Mouse (Mus musculus) intestine, postnatal 0 days (tissue): ENCODE measurements around the gene Git2. TPM values are rescaled to one million over a fixed set of nuclear protein-coding genes. Genes with fewer than 3 reads are reported as not detected.

Source experiments
- ATAC-seq: fragments of 200-750 bp; cut with Nextera tagmentation; 2 replicates; pipeline ENCODE4 v1.8.0; 2017; ENCODE audit warnings: mild to moderate bottlenecking, moderate TSS enrichment, moderate library complexity
- H3K27ac ChIP-seq: fragments of 300-500 bp; sonication (generic); 2 replicates; pipeline ENCODE4 v1.5.1; 2014; ENCODE audit warnings: mild to moderate bottlenecking, low read depth, low read length, moderate library complexity
- H3K27me3 ChIP-seq: fragments of 300-500 bp; sonication (generic); replicated peaks from 2 replicates; pipeline ENCODE4 v1.6.1; 2014; ENCODE audit warnings: low read length, mixed read lengths; ENCODE audit not compliant: control insufficient read depth, insufficient read depth
- H3K36me3 ChIP-seq: fragments of 300-500 bp; sonication (generic); 2 replicates; pipeline ENCODE4 v1.6.1; 2014; ENCODE audit warnings: mild to moderate bottlenecking, moderate library complexity; ENCODE audit not compliant: control insufficient read depth, insufficient read depth
- H3K4me1 ChIP-seq: fragments of 300-500 bp; sonication (generic); replicated peaks from 2 replicates; pipeline ENCODE4 v1.6.1; 2014; ENCODE audit warnings: antibody characterized with exemption, low read length, mixed read lengths; ENCODE audit not compliant: control insufficient read depth, insufficient read depth
- H3K4me2 ChIP-seq: fragments of 300-500 bp; sonication (generic); replicated peaks from 2 replicates; pipeline ENCODE4 v1.6.1; 2014; ENCODE audit warnings: low read depth, mild to moderate bottlenecking, moderate library complexity
- H3K4me3 ChIP-seq: fragments of 300-500 bp; sonication (generic); 2 replicates; pipeline ENCODE4 v1.5.1; 2014; ENCODE audit warnings: low read depth, low read length
- H3K9ac ChIP-seq: fragments of 300-500 bp; sonication (generic); 2 replicates; pipeline ENCODE4 v1.6.1; 2014; ENCODE audit warnings: mild to moderate bottlenecking, low read depth, low read length
- H3K9me3 ChIP-seq: fragments of 300-500 bp; sonication (generic); 2 replicates; pipeline ENCODE4 v1.6.1; 2016; ENCODE audit warnings: mixed run types; ENCODE audit not compliant: control insufficient read depth
- CTCF ChIP-seq: sonication (generic); IDR thresholded peaks from 2 replicates; pipeline ENCODE4 v1.5.1; 2016; ENCODE audit warnings: low read depth, mild to moderate bottlenecking, control low read depth, antibody characterized with exemption, moderate library complexity
- WGBS: fragments of 180-500 bp; shearing (Covaris S2); extraction: QIAGEN DNeasy Blood & Tissue Kit; methylation state at CpG from one replicate; pipeline ENCODE4 v1.1.7; 2014; 5-methylcytosine and 5-hydroxymethylcytosine counted together
- polyA plus RNA-seq: library from polyadenylated mRNA; unstranded; fragments of >200 nt; fragmentation: Nextera tagmentation; extraction: Ambion mirVana; gene quantifications from 2 replicates; pipeline ENCODE4 v1.2.1, GENCODE M21; 2015

Gene Git2
- polyA plus RNA-seq, 1 experiment from 2014 or later: 13.8 TPM

DNA sequence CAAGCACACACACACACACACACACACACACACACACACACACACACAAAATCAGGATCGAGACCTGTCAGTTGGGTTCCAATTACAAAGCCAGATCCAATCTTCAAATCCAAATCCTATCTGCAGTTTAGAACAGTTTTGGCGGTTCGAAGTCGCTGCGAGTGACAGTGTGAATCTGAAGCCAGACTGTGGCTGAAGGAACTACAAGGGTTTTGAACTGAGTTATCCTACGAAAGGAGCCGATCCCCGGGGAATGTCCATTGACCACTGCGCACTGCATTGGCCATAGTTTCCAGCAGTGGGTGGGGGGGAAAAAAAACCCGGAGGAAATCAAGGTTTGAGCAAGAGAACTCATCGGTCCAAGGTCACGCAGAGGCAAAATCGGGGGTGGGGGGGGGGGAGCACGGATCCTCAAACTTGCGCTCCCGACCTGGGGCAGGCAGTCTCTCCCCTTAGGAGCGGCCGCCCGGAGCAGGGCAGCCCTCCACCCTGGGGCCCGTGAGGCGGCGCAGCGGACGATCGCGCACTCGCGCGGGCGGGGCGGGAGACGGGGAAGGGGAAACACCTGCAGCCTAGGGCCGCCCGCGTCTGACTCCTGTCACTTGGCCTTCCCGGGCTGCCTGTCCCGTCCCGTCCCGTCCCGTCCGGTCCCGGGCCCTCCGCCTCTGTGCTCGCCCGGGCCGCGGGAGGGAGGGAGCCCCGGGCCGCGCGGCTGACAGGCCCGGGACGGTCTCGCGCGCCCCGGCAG, 2.7 kb downstream of the Git2 start:
- WGBS: 1% methylated on average over 38 of the region's 57 CpGs
- no peaks in the 10 kb centered on the region for H3K36me3 ChIP-seq
- no peaks in the 10 kb centered on the region for H3K4me1 ChIP-seq
- H3K4me2 ChIP-seq: peak overlapping the region; percentile 78
- no peaks in the 10 kb centered on the region for H3K27me3 ChIP-seq
- H3K27ac ChIP-seq: peak overlapping the region; percentile 85
- TF ChIP-seq CTCF: no peak
- ATAC-seq: peak; percentile 37
- H3K4me3 ChIP-seq: peak overlapping the region; percentile 100
- H3K9me3 ChIP-seq: no peaks in the 10 kb centered on the region
- peak overlapping the region; percentile 94 for H3K9ac ChIP-seq

DNA sequence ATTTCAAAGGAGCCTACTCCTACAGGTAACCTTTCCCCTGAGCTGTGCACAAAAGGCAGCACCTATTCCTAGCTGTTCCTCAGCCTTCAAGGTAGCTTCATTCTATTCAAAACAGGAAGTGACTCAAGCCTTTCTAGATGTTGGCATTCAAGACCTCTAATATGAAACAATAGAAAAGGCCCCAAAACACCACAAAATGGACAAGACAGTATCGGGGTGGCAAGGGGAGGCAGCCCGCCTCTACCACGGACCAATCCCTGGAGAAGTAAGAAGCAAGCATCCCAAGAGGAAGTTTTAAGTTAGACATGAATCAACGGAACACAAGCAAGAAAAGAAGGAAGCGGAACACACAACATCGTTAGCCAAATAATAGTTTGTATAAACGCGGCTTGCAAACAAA, 3.5 kb downstream of the Git2 start:
- peak overlapping the region; percentile 100; the same call in 1 of the 2 replicates for H3K4me3 ChIP-seq
- ATAC-seq: no peak
- no peaks in the 10 kb centered on the region for H3K9me3 ChIP-seq
- H3K9ac ChIP-seq: no peak overlapping the region
- no peak overlapping the region for H3K27ac ChIP-seq
- no peaks in the 10 kb centered on the region for H3K27me3 ChIP-seq
- peak overlapping the region; percentile 78 for H3K4me2 ChIP-seq
- WGBS: 74% methylated on average over 8 of the region's 8 CpGs
- no peak for TF ChIP-seq CTCF
- H3K36me3 ChIP-seq: no peaks in the 10 kb centered on the region
- H3K4me1 ChIP-seq: no peaks in the 10 kb centered on the region

DNA sequence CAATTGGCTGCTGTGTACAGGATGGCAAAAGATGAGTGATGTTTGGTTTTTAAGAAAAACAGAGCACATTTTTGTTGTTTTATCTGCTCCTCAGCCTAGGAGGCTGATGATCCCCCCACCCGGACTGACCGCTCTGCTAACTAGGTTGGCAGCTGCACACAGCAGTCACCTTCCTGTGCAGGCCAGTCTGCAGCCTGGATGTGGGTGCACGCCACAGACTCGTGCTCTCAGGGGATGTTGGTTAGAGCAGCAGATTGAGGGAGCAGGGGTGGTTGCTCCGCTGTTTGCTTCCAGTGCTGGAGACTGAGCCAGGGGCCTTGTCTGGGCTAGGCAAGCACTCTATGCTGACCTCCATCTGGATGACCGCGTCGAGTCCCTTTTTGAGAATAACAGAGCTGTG, 5.5 kb downstream of the Git2 start:
- TF ChIP-seq CTCF: no peak
- Histone ChIP-seq H3K9me3 (no peaks in the 10 kb centered on the region), H3K27me3 (no peaks in the 10 kb centered on the region), H3K9ac (no peak overlapping the region), H3K4me1 (no peaks in the 10 kb centered on the region), H3K27ac (no peak overlapping the region), H3K4me2 (no peak overlapping the region), H3K4me3 (no peak overlapping the region), H3K36me3 (peaks cover 8% of the 10 kb centered on the region; the same call in 1 of the 2 replicates)
- 88% methylated on average over 8 of the region's 8 CpGs for WGBS
- no peak for ATAC-seq

DNA sequence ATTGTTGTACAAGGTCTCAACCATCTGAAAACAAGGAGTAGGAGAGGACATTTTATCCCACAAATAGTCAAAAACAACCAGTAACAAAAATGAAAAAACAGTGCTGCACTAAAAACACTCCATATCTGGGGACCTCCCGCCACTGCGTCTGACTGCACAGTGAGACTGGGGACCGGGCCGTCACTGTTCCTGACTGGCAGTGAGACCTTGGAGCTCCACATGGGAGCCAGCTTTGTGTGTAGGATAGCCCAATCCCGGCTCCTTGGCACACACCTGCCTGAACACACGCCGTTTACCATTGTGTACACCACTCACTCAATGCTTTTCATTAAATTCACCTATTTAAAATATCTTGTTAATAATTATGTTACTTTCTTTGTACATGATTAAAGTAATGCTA, 8.1 kb downstream of the Git2 start:
- WGBS: 93% methylated on average over 7 of the region's 7 CpGs
- Histone ChIP-seq H3K4me1 (no peaks in the 10 kb centered on the region), H3K4me2 (no peak overlapping the region), H3K27me3 (no peaks in the 10 kb centered on the region), H3K27ac (no peak overlapping the region), H3K36me3 (peaks cover 33% of the 10 kb centered on the region), H3K4me3 (no peak overlapping the region), H3K9me3 (no peaks in the 10 kb centered on the region), H3K9ac (no peak overlapping the region)
- no peak for TF ChIP-seq CTCF
- no peak for ATAC-seq

DNA sequence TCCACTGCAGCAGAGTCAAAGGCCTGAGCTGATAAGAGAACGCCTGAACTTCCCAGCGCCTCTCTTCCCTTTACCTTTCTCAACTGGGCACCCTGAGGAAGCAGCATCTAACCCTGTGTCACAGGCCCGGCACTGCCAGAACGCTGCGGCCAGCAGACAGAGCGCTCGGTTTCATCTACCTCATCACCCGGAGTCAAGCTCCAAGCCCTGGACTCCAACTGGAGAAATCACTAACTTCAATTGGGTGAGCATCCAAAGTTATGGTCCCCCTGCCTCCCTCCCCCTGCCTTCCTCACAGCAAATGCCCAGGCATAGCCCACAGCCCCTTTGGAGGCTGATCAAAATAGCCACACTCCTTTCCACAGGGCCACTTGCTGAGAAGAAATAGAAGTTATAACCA, 8.6 kb downstream of the Git2 start:
- no peak overlapping the region for H3K4me2 ChIP-seq
- H3K9me3 ChIP-seq: no peaks in the 10 kb centered on the region
- H3K9ac ChIP-seq: no peak overlapping the region
- ATAC-seq: no peak
- 87% methylated on average over 8 of the region's 8 CpGs for WGBS
- no peak overlapping the region for H3K4me3 ChIP-seq
- H3K4me1 ChIP-seq: no peaks in the 10 kb centered on the region
- no peak overlapping the region for H3K27ac ChIP-seq
- no peak for TF ChIP-seq CTCF
- H3K36me3 ChIP-seq: peaks cover 36% of the 10 kb centered on the region
- no peaks in the 10 kb centered on the region for H3K27me3 ChIP-seq

DNA sequence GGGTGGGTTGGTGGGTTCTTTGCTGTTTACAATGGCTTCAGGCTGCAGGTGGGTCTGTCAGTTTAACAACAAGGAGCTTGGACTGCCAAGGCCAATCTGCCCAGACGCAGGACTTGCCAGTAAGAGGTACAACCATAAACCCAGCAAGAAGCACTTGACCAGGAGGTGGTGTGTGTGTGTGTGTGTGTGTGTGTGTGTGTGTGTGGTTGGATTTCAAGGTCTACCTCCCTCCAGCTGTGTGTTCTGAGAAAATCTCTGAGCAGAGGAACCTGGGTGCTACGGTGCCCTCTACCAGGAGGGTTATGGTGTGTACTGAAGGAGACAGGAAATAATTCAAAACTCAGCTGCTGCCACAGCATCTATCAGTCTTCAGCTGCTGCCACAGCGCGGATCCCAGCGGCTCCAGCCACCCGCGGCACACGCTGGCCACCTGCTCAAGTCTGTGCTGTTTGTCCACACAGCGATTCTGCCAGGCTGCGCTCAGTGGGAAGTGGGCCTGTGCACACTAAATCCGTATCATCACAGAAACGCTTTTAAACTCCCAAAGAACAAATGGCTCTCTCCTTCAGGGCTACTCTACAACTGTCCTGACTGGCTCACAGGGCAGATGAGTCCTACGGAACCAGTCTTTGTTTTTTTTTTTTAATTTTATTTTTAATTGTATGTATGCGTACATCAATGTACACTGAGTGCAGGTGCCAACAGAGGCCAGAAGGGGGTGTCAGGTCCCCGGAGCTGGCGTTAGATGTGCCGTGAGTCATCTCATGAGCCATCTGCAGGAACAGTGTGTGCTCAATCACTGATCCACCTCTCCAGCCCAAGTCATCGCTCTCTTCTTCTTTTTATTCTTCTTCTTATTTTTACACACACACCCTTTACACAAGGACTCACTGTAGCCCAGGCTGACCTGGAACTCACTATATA, 10.2 kb downstream of the Git2 start:
- Histone ChIP-seq H3K9me3 (no peaks in the 10 kb centered on the region), H3K4me1 (no peaks in the 10 kb centered on the region), H3K4me2 (no peak overlapping the region), H3K4me3 (no peak overlapping the region), H3K9ac (no peak overlapping the region), H3K27me3 (no peaks in the 10 kb centered on the region), H3K27ac (no peak overlapping the region), H3K36me3 (peaks cover 49% of the 10 kb centered on the region)
- peak; percentile 48 for TF ChIP-seq CTCF
- 0 out of 2 replicates have a peak, but pooled peaks have one; percentile 15 for ATAC-seq
- WGBS: 89% methylated on average over 18 of the region's 18 CpGs
